Mouse (Mus musculus) kidney, postnatal 25 days (tissue): ENCODE data around the gene Gm13757.
"Not testable (repeated sequence)": the region's sequence is repeated elsewhere in the genome, so short reads cannot be mapped to it uniquely, and the experiment has no call there.

Experiments used
- DNase-seq, 2 experiments: peaks; one replicate each; pipeline ENCODE4 v3.0.0; 2021; ENCODE audit warnings: mixed read lengths in 2 of 2

Gene Gm13757

GRCm38 (mm10) chr2:88449031-88449430, at the start of gene Gm13757:
Gene Gm13757, minus strand, starts transcription at chr2:88449131.
- DNase-seq, result no peak

GRCm38 (mm10) chr2:88493020-88493419, 44.1 kb upstream of the Gm13757 start, which contains the start of gene Olfr1185-ps1:
Gene Olfr1185-ps1, plus strand, starts transcription at chr2:88493320.
- DNase-seq, result no peak

- no peak for DNase-seq
Observed at GRCm38 (mm10) chr2:88483298-88483697, 34.4 kb upstream of the Gm13757 start, which contains the start of gene Olfr1184. Gene Olfr1184, plus strand, starts transcription at chr2:88483598.

- not testable (repeated sequence) for DNase-seq
Observed at GRCm38 (mm10) chr2:88454567-88454966, 5.6 kb upstream of the Gm13757 start, which contains the start of gene Olfr1183. Gene Olfr1183, plus strand, starts transcription at chr2:88454867.

GRCm38 (mm10) chr2:88426071-88426470, 22.9 kb downstream of the Gm13757 start, which contains the start of gene Olfr1181:
Gene Olfr1181, minus strand, starts transcription at chr2:88426171.
- no peak for DNase-seq

- no peak for DNase-seq
Observed at GRCm38 (mm10) chr2:88419051-88419450, 29.9 kb downstream of the Gm13757 start, which contains the start of gene Olfr1180. Gene Olfr1180, minus strand, starts transcription at chr2:88419151.

- DNase-seq, result no peak
Observed at GRCm38 (mm10) chr2:88406353-88406752, 42.6 kb downstream of the Gm13757 start, which contains the start of gene Olfr1179. Gene Olfr1179, minus strand, starts transcription at chr2:88406453.
